Mouse (Mus musculus) liver, postnatal 0 days (tissue): ENCODE data around the gene Pik3r6.

ENCODE experiments used
- CTCF ChIP-seq: sonication (generic); IDR thresholded peaks from 2 replicates; pipeline ENCODE4 v1.5.1; 2016; ENCODE audit warnings: antibody characterized with exemption, low read depth
- EP300 ChIP-seq: IDR thresholded peaks from 2 replicates; pipeline ENCODE4 v1.6.1; 2016; ENCODE audit warnings: antibody characterized with exemption, low read depth, mild to moderate bottlenecking

- no peak for TF ChIP-seq CTCF
- TF ChIP-seq EP300, result no peak
These were observed 5.7 kb upstream of the Pik3r6 start for GRCm38 (mm10) chr11:68497081-68497480.
